ENCODE assay signal across 16 mouse cellular contexts in genomic region chr10:118984580-118984979, GRCm38 (mm10).
A peak's percentile ranks its signal among the peaks of the same experiment; 100 is the strongest.
DNase-seq lines count a peak whose midpoint lies in the region; ATAC-seq and TF ChIP-seq lines count a peak whose summit lies in the region.
"Had no signal": no experiment of that assay in that cellular context is flagged by ENCODE, and none has a peak within 500 bp of the region (broad histone marks: within the 10 kb centered on the region; RNA-seq: fewer than 3 reads in every experiment).

No protein-coding gene starts in this region.

- H3K27me3 ChIP-seq in midbrain, postnatal 0 days (ENCODE audit: insufficient read depth, low read length): no peaks in the 10 kb centered on the region
- no peaks in the 10 kb centered on the region for H3K27me3 ChIP-seq in midbrain, embryonic 14.5 days (ENCODE audit: control insufficient read depth, insufficient read depth, low read length)
- H3K27me3 ChIP-seq: midbrain, embryonic 15.5 days; neural tube, embryonic 13.5 days had no signal

- H3K9ac ChIP-seq in midbrain, postnatal 0 days (replicated peaks; ENCODE audit: low read length, poor library complexity, severe bottlenecking): no peak overlapping the region
- no peak overlapping the region for H3K9ac ChIP-seq in midbrain, embryonic 14.5 days (replicated peaks; ENCODE audit: low read length)
- H3K9ac ChIP-seq: midbrain, embryonic 15.5 days; neural tube, embryonic 13.5 days had no signal

- H3K4me3 ChIP-seq in midbrain, postnatal 0 days (ENCODE audit: low read depth, low read length): no peak overlapping the region
- H3K4me3 ChIP-seq in midbrain, embryonic 14.5 days (replicated peaks; ENCODE audit: low read depth, low read length): no peak overlapping the region
- H3K4me3 ChIP-seq: hindbrain, embryonic 10.5 days; midbrain, embryonic 15.5 days; neural tube, embryonic 13.5 days had no signal

- 71% methylated on average over 5 of the region's 5 CpGs for WGBS in midbrain, postnatal 0 days
- WGBS in midbrain, embryonic 14.5 days: 91% methylated on average over 5 of the region's 5 CpGs

- no peaks in the 10 kb centered on the region for H3K36me3 ChIP-seq in midbrain, postnatal 0 days (ENCODE audit: insufficient read depth, low read length)
- no peaks in the 10 kb centered on the region for H3K36me3 ChIP-seq in midbrain, embryonic 14.5 days (ENCODE audit: control insufficient read depth, insufficient read depth, low read length)
- H3K36me3 ChIP-seq: G1E; hindbrain, embryonic 10.5 days; midbrain, embryonic 15.5 days; neural tube, embryonic 13.5 days had no signal

- no peak overlapping the region for H3K27ac ChIP-seq in midbrain, postnatal 0 days (ENCODE audit: low read depth, low read length)
- H3K27ac ChIP-seq in midbrain, embryonic 14.5 days (replicated peaks; ENCODE audit: low read depth, low read length): no peak overlapping the region
- H3K27ac ChIP-seq: hindbrain, embryonic 10.5 days; macrophage; midbrain, embryonic 15.5 days; neural tube, embryonic 13.5 days had no signal

- H3K4me1 ChIP-seq in midbrain, postnatal 0 days (ENCODE audit: insufficient read depth, low read length): no peaks in the 10 kb centered on the region
- no peaks in the 10 kb centered on the region for H3K4me1 ChIP-seq in midbrain, embryonic 14.5 days (ENCODE audit: control insufficient read depth, insufficient read depth, low read length)
- H3K4me1 ChIP-seq: midbrain, embryonic 15.5 days; neural tube, embryonic 13.5 days had no signal

- ATAC-seq in midbrain, postnatal 0 days (ENCODE audit: low FRiP score): no peak
- no peak for ATAC-seq in midbrain, embryonic 14.5 days (ENCODE audit: low FRiP score, low TSS enrichment)
- ATAC-seq: activated CD4-positive, CD25-positive, alpha-beta regulatory T cell, adult 4 months; intestine, embryonic 16.5 days; midbrain, embryonic 15.5 days had no signal

- peak; percentile 27 to 34 for DNase-seq in heart, adult 18-20 months
- no peak for DNase-seq in heart, adult 9 months (ENCODE audit: low spot score in 2 of 2)
- DNase-seq in midbrain, postnatal 0 days (ENCODE audit: low spot score): peak; percentile 35
- DNase-seq in midbrain, embryonic 14.5 days: no peak
- DNase-seq in gastrocnemius, adult 18-20 months (ENCODE audit: low spot score): peak; percentile 73
- peak; percentile 50 for DNase-seq in skeletal muscle tissue, adult 2 months (ENCODE audit: low read depth, low spot score)
- DNase-seq in embryo, embryonic 10 days (ENCODE audit: low spot score): no peak
- DNase-seq in retina, postnatal 1 day: no peak
- DNase-seq: kidney, postnatal 10 days had no signal

- no peak overlapping the region for H3K4me2 ChIP-seq in midbrain, postnatal 0 days (ENCODE audit: low read depth, low read length, poor library complexity, severe bottlenecking)
- no peak overlapping the region for H3K4me2 ChIP-seq in midbrain, embryonic 14.5 days (ENCODE audit: low read length)
- H3K4me2 ChIP-seq: midbrain, embryonic 15.5 days; neural tube, embryonic 13.5 days had no signal

- no peak for TF ChIP-seq CTCF in midbrain, postnatal 0 days (IDR thresholded peaks at IDR 0.05)

- no peaks in the 10 kb centered on the region for H3K9me3 ChIP-seq in midbrain, postnatal 0 days (ENCODE audit: low read length)
- peaks cover 4% of the 10 kb centered on the region; the same call in 1 of the 2 replicates for H3K9me3 ChIP-seq in midbrain, embryonic 14.5 days (ENCODE audit: control insufficient read depth, low read length)
- H3K9me3 ChIP-seq: midbrain, embryonic 15.5 days; neural tube, embryonic 13.5 days had no signal

Comparison
In these comparisons a context has a peak if more than half of its experiments do, and no peak if none do; other contexts are left out.
1. DNase-seq: peak in heart, adult 18-20 months (2 of 2), midbrain, postnatal 0 days (single experiment), gastrocnemius, adult 18-20 months (single experiment) and skeletal muscle tissue, adult 2 months (single experiment); none in heart, adult 9 months (0 of 2), midbrain, embryonic 14.5 days (single experiment), embryo, embryonic 10 days (single experiment) and retina, postnatal 1 day (single experiment).